ENCODE assay signal across 29 mouse cellular contexts in genomic region chr11:94665281-94665680, GRCm38 (mm10). TPM values are rescaled to one million over a fixed set of nuclear protein-coding genes. Genes with fewer than 3 reads are reported as not detected.
DNase-seq lines count a peak whose midpoint lies in the region; ATAC-seq lines count a peak whose summit lies in the region.
"Had no signal": no experiment of that assay in that cellular context is flagged by ENCODE, and none has a peak within 500 bp of the region (broad histone marks: within the 10 kb centered on the region; RNA-seq: fewer than 3 reads in every experiment).

No protein-coding gene starts in this region.

- H3K4me1 ChIP-seq in kidney, embryonic 15.5 days: no peaks in the 10 kb centered on the region
- H3K4me1 ChIP-seq: embryonic facial prominence, embryonic 15.5 days; forebrain, embryonic 10.5 days; forebrain, embryonic 15.5 days; heart, embryonic 15.5 days; hindbrain, embryonic 13.5 days had no signal

- H3K4me2 ChIP-seq in kidney, embryonic 15.5 days: no peak overlapping the region
- H3K4me2 ChIP-seq: embryonic facial prominence, embryonic 15.5 days; forebrain, embryonic 15.5 days; heart, embryonic 11.5 days; heart, embryonic 15.5 days; hindbrain, embryonic 13.5 days had no signal

- 92% methylated on average over 6 of the region's 6 CpGs for WGBS in kidney, embryonic 15.5 days

- no peaks in the 10 kb centered on the region for H3K9me3 ChIP-seq in kidney, embryonic 15.5 days (replicated peaks)
- H3K9me3 ChIP-seq: embryonic facial prominence, embryonic 15.5 days; forebrain, embryonic 10.5 days; forebrain, embryonic 15.5 days; heart, embryonic 15.5 days; hindbrain, embryonic 13.5 days had no signal

- no peak overlapping the region for H3K4me3 ChIP-seq in kidney, embryonic 15.5 days (replicated peaks)
- H3K4me3 ChIP-seq: embryonic facial prominence, embryonic 15.5 days; erythroblast, embryonic 14.5 days; forebrain, embryonic 10.5 days; forebrain, embryonic 15.5 days; heart, adult 2 months; heart, embryonic 15.5 days; hindbrain, embryonic 13.5 days had no signal

- H3K27me3 ChIP-seq in kidney, embryonic 15.5 days: no peaks in the 10 kb centered on the region
- H3K27me3 ChIP-seq: embryonic facial prominence, embryonic 15.5 days; forebrain, embryonic 15.5 days; heart, embryonic 15.5 days; hindbrain, embryonic 13.5 days had no signal

- peaks cover 98% of the 10 kb centered on the region for H3K36me3 ChIP-seq in kidney, embryonic 15.5 days

- ATAC-seq in kidney, embryonic 15.5 days (replicated peaks; ENCODE audit: low FRiP score): no peak
- ATAC-seq: forebrain, embryonic 15.5 days; hindbrain, postnatal 0 days had no signal

- H3K27ac ChIP-seq in kidney, embryonic 15.5 days: no peak overlapping the region
- H3K27ac ChIP-seq: embryonic facial prominence, embryonic 15.5 days; forebrain, embryonic 10.5 days; forebrain, embryonic 15.5 days; heart, adult 2 months; heart, embryonic 15.5 days; hindbrain, embryonic 13.5 days; hindbrain, postnatal 0 days had no signal

- DNase-seq in adrenal gland, postnatal 10 days: peak; percentile 54
- no peak for DNase-seq in adrenal gland, postnatal 4 days (ENCODE audit: low spot score in 2 of 2)
- DNase-seq in kidney, adult 18-20 months: peak; percentile 49
- no peak for DNase-seq in kidney, postnatal 14 days
- DNase-seq in kidney, postnatal 25 days: peak; percentile 52 to 80
- no peak for DNase-seq in thymus, postnatal 0 days (ENCODE audit: low spot score)
- DNase-seq: adrenal gland, postnatal 25 days; cerebellum, adult 11 months; cerebellum, adult 8-10 months; cerebellum, postnatal 14 days; embryo, embryonic 11 days; gastrocnemius, postnatal 14 days; heart, adult 2 months; heart, postnatal 14 days had no signal

- H3K9ac ChIP-seq in kidney, embryonic 15.5 days: no peak overlapping the region
- H3K9ac ChIP-seq: embryonic facial prominence, embryonic 15.5 days; forebrain, embryonic 15.5 days; heart, embryonic 15.5 days; hindbrain, embryonic 13.5 days had no signal

RNA-seq across cellular contexts. Expression of gene Eme1, which starts 11.5 kb away (rescaled TPM):
- total RNA-seq in adrenal gland, postnatal 10 days (2021): 1 to 10 TPM; 2.0 to 3.6 TPM
- 1 to 10 TPM; 5.3 to 6.1 TPM for total RNA-seq in adrenal gland, postnatal 4 days (2021)
- polyA plus RNA-seq in kidney, embryonic 15.5 days (2015; fragmentation: Nextera tagmentation; extraction: Ambion mirVana): 25.9 and 27.1 TPM in 2 replicates
- polyA plus RNA-seq in thymus, postnatal 0 days (2015; fragmentation: Nextera tagmentation; extraction: Ambion mirVana): 16.2 and 16.8 TPM in 2 replicates
- total RNA-seq: heart, adult 2 months had no signal

RNA-seq across cellular contexts. Expression of gene Mrpl27, which starts 11.7 kb away (rescaled TPM):
- total RNA-seq in adrenal gland, postnatal 10 days (2021): 10 to 100 TPM; 92.1 to 96.4 TPM
- total RNA-seq in adrenal gland, postnatal 4 days (2021): 10 to 100 TPM; 79.8 to 88.5 TPM
- 148 and 154 TPM in 2 replicates for polyA plus RNA-seq in kidney, embryonic 15.5 days (2015; fragmentation: Nextera tagmentation; extraction: Ambion mirVana)
- polyA plus RNA-seq in thymus, postnatal 0 days (2015; fragmentation: Nextera tagmentation; extraction: Ambion mirVana): 109 and 134 TPM in 2 replicates

RNA-seq across cellular contexts. Expression of gene Xylt2, which starts 12.0 kb away (rescaled TPM):
- 10 to 100 TPM; 19.8 to 26.5 TPM for total RNA-seq in adrenal gland, postnatal 10 days (2021)
- total RNA-seq in adrenal gland, postnatal 4 days (2021): 10 to 100 TPM; 30.3 to 32.7 TPM
- polyA plus RNA-seq in kidney, embryonic 15.5 days (2015; fragmentation: Nextera tagmentation; extraction: Ambion mirVana): 20.3 and 22.4 TPM in 2 replicates
- 13.0 and 15.4 TPM in 2 replicates for polyA plus RNA-seq in thymus, postnatal 0 days (2015; fragmentation: Nextera tagmentation; extraction: Ambion mirVana)

RNA-seq across cellular contexts. Expression of gene Lrrc59, which starts 35.7 kb away (rescaled TPM):
- total RNA-seq in adrenal gland, postnatal 10 days (2021): 100 to 1,000 TPM; 101 to 119 TPM
- 100 to 1,000 TPM; 122 to 126 TPM for total RNA-seq in adrenal gland, postnatal 4 days (2021)
- 204 and 215 TPM in 2 replicates for polyA plus RNA-seq in kidney, embryonic 15.5 days (2015; fragmentation: Nextera tagmentation; extraction: Ambion mirVana)
- polyA plus RNA-seq in thymus, postnatal 0 days (2015; fragmentation: Nextera tagmentation; extraction: Ambion mirVana): 114 and 118 TPM in 2 replicates

RNA-seq across cellular contexts. Expression of gene Gm11541, which starts 39.0 kb away (rescaled TPM):
- total RNA-seq in adrenal gland, postnatal 10 days (2021): not detected
- total RNA-seq in adrenal gland, postnatal 4 days (2021): under 1 TPM; 0.22 to 0.37 TPM
- polyA plus RNA-seq in kidney, embryonic 15.5 days (2015; fragmentation: Nextera tagmentation; extraction: Ambion mirVana): 0.53 and 0.63 TPM in 2 replicates
- polyA plus RNA-seq in thymus, postnatal 0 days (2015; fragmentation: Nextera tagmentation; extraction: Ambion mirVana): 0.08 and 0.13 TPM in 2 replicates
- total RNA-seq: adrenal gland, postnatal 25 days; common myeloid progenitor, adult 5-6 weeks; gastrocnemius, postnatal 14 days; heart, adult 2 months; heart, postnatal 14 days; hematopoietic stem cell, adult 5-6 weeks; MEL had no signal
- polyA plus RNA-seq: C2C12; erythroblast, embryonic 14.5 days; forebrain, embryonic 10.5 days; forebrain, embryonic 15.5 days; frontal cortex, adult 2 months; gonadal fat pad, adult 2 months; heart, adult 2 months; heart, embryonic 11.5 days; heart, embryonic 15.5 days had no signal

Comparison
In these comparisons a context has a peak if more than half of its experiments do, and no peak if none do; other contexts are left out.
1. DNase-seq: peak in adrenal gland, postnatal 10 days (single experiment), kidney, adult 18-20 months (single experiment) and kidney, postnatal 25 days (2 of 2); none in adrenal gland, postnatal 4 days (0 of 2), kidney, postnatal 14 days (single experiment) and thymus, postnatal 0 days (single experiment).